Mouse (Mus musculus) liver, postnatal 0 days (tissue): ENCODE measurements around the gene Arhgef17. TPM values are rescaled to one million over a fixed set of nuclear protein-coding genes. Genes with fewer than 3 reads are reported as not detected.

Experiments
- ATAC-seq: fragments of 200-750 bp; cut with Nextera tagmentation; 2 replicates; pipeline ENCODE4 v1.8.0; 2017; ENCODE audit warnings: mild to moderate bottlenecking, moderate library complexity
- DNase-seq: peaks from one replicate; pipeline ENCODE4 v3.0.0-alpha.2; 2016
- H3K27ac ChIP-seq: fragments of 300-500 bp; sonication (generic); 2 replicates; pipeline ENCODE4 v1.5.1; 2014; ENCODE audit warnings: antibody characterized with exemption, moderate library complexity, mild to moderate bottlenecking, low read depth
- H3K27me3 ChIP-seq: fragments of 300-500 bp; sonication (generic); 2 replicates; pipeline ENCODE4 v1.6.1; 2014; ENCODE audit warnings: low read length, control low read depth, mixed read lengths; ENCODE audit not compliant: insufficient read depth
- H3K36me3 ChIP-seq: fragments of 300-500 bp; sonication (generic); replicated peaks from 2 replicates; pipeline ENCODE4 v1.6.1; 2014; ENCODE audit warnings: mild to moderate bottlenecking, control low read depth, low read length, moderate library complexity, mixed read lengths; ENCODE audit not compliant: insufficient read depth
- H3K4me1 ChIP-seq: fragments of 300-500 bp; sonication (generic); 2 replicates; pipeline ENCODE4 v1.6.1; 2014; ENCODE audit warnings: antibody characterized with exemption, mild to moderate bottlenecking, control low read depth; ENCODE audit not compliant: insufficient read depth
- H3K4me2 ChIP-seq: fragments of 300-500 bp; sonication (generic); 2 replicates; pipeline ENCODE4 v1.6.1; 2014; ENCODE audit warnings: low read depth, mild to moderate bottlenecking, low read length, moderate library complexity, mixed read lengths
- H3K4me3 ChIP-seq: fragments of 300-500 bp; sonication (generic); 2 replicates; pipeline ENCODE4 v1.5.1; 2014; ENCODE audit warnings: low read depth, low read length
- H3K9ac ChIP-seq: fragments of 300-500 bp; sonication (generic); replicated peaks from 2 replicates; pipeline ENCODE4 v1.6.1; 2014; ENCODE audit warnings: mild to moderate bottlenecking, moderate library complexity
- H3K9me3 ChIP-seq: fragments of 300-500 bp; sonication (generic); 2 replicates; pipeline ENCODE4 v1.6.1; 2016; ENCODE audit warnings: mild to moderate bottlenecking, control low read depth, low read length, mixed read lengths
- CTCF ChIP-seq: sonication (generic); IDR thresholded peaks from 2 replicates; pipeline ENCODE4 v1.5.1; 2016; ENCODE audit warnings: antibody characterized with exemption, low read depth
- EP300 ChIP-seq: IDR thresholded peaks from 2 replicates; pipeline ENCODE4 v1.6.1; 2016; ENCODE audit warnings: antibody characterized with exemption, low read depth, mild to moderate bottlenecking
- WGBS: fragments of 180-500 bp; shearing (Covaris S2); extraction: QIAGEN DNeasy Blood & Tissue Kit; methylation state at CpG from one replicate; pipeline ENCODE4 v1.1.7; 2014; ENCODE audit not compliant: insufficient replicate concordance; 5-methylcytosine and 5-hydroxymethylcytosine counted together
- polyA plus RNA-seq: library from polyadenylated mRNA; unstranded; fragments of >200 nt; fragmentation: Nextera tagmentation; extraction: Ambion mirVana; gene quantifications from 2 replicates; pipeline ENCODE4 v1.2.1, GENCODE M21; 2015

Gene Arhgef17
- polyA plus RNA-seq = 0.35 and 0.38 TPM in 2 replicates

DNA sequence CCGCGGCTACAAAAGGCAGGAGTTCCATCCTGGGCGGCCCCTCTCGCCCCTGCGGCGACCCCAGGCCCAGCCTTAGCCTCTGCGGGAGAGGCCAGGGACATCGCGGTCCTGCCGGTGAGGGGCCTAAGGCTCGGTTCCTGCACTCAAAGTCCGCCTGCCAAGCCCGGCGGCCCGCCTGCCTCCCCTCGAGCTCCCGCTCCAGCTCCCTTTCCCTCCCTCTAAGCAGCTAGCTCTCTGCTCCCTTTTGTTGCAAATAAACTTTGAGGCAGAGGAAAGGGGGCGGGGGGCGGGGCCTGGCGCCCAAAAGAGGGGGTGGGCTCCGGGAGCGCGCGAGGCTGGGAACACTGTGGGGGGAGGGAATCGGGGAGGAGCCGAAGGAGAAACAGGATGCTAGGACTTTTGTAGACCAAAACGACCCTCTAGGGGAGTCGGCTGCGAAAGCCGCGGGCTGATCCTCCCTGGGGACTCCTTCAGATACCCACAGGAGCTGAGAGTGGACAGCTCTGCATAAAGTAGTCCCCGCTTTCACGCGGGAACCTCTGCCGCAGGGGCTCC is at the start of gene Arhgef17:
Gene Arhgef17 (minus strand): TSS at position 182 of the 555 bp plus-strand sequence.
- peak within 1 kb of the TSS; percentile 57 for H3K4me3 ChIP-seq
- ATAC-seq (peak; percentile 20), DNase-seq (peak; percentile 50)
- WGBS = under 1% methylated on average over 35 of the region's 35 CpGs
- TF ChIP-seq EP300 = no peak
- TF ChIP-seq CTCF = no peak
- no peaks in the 10 kb centered on the region for H3K36me3 ChIP-seq
- H3K4me1 ChIP-seq = peaks cover 13% of the 10 kb centered on the region
- H3K4me2 ChIP-seq = peak within 1 kb of the TSS; percentile 90
- no peaks in the 10 kb centered on the region for H3K9me3 ChIP-seq
- H3K27me3 ChIP-seq = peaks cover 42% of the 10 kb centered on the region
- peak within 1 kb of the TSS; percentile 51 for H3K9ac ChIP-seq
- peak within 1 kb of the TSS; percentile 64 for H3K27ac ChIP-seq

DNA sequence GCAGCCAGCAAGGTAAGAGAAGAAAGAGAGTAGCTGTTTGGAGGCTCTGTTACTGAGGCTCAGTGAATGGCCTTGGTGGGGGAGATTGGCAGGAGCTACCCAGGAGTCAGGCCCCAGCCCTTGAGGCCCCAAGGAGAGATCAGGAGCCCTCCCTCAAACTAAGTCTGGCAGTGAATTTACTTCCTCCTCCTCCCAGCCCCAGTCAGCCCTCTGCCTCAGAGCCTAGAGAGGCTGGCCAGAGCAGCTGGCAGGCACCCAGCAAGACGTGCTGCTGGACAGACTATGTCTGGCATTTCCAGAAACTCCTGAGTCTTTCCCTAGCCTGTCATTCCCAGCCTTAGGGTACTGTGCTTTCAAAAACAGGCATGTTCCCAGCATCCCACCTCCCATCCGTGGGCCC is 47.3 kb upstream of the Arhgef17 start:
- Histone ChIP-seq H3K36me3 (no peaks in the 10 kb centered on the region), H3K27me3 (peaks cover 13% of the 10 kb centered on the region), H3K4me1 (peaks cover 6% of the 10 kb centered on the region), H3K4me2 (no peak overlapping the region), H3K27ac (no peak overlapping the region), H3K9ac (no peak overlapping the region), H3K4me3 (no peak overlapping the region), H3K9me3 (no peaks in the 10 kb centered on the region)
- WGBS = 45% methylated on average over 2 of the region's 2 CpGs
- no peak for ATAC-seq
- TF ChIP-seq EP300 (no peak), CTCF (no peak)
- DNase-seq = no peak

DNA sequence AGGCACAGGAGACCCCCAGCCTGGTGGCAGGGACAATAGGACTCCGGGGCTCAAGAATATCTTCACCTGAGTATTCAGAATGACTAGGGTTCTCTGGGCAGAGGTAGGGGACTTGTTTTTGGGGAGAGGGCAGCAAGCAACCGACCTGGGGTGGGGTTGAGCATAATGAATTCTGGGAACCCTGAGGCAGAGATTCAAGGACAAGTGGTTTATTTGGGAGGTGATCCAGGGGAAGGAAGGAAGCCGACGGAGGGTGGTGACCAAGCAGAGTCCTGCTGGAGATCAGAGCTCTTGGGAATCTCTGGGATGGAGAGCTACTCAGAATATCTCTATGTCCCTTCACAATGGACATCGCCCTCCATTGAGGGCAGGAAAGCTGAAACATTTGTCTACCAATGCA is 46.3 kb upstream of the Arhgef17 start:
- WGBS = 79% methylated on average over 5 of the region's 5 CpGs
- H3K9me3 ChIP-seq = no peaks in the 10 kb centered on the region
- H3K36me3 ChIP-seq = no peaks in the 10 kb centered on the region
- H3K27me3 ChIP-seq = peaks cover 21% of the 10 kb centered on the region
- no peak overlapping the region for H3K4me3 ChIP-seq
- H3K27ac ChIP-seq = no peak overlapping the region
- H3K4me2 ChIP-seq = no peak overlapping the region
- no peak for ATAC-seq
- TF ChIP-seq CTCF (no peak), EP300 (no peak)
- H3K4me1 ChIP-seq = peaks cover 8% of the 10 kb centered on the region
- H3K9ac ChIP-seq = no peak overlapping the region
- no peak for DNase-seq

DNA sequence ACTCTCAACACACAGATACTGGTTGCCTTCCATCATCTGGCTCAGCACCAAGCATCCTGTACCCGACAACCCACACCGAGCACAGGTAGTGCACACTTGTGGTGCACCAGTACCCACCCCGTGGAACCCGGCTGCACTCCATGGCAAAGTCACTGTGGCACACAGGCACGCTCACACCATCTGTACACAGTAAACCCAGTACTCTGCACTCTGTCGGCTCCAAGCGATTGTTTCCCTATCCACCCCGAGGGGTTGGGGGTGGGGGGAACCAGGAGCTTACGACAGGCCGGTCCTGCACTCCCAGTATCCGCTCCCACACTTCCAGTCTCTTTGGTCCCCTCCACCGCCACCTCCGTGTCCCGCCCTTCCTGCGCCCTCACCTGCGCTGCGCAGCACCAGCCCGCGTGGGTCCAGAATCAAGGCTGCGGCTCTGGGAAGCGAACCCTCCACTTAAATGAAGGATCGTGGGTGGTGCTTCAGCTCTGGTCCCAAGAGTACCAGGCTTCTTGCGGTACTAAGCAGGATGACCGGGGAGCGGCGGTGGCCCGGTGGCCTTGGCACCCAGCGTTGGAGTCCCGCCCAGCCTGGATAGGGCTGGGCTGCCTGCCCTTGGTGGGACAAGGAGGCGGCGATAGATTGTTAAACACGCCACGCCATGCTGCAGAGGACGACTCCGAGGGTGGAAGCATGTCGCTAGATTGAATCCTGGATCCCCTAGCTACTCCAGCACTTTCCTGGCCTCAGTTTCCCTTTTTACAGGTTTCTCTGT is 42.4 kb upstream of the Arhgef17 start, which contains the start of gene P2ry6:
Gene P2ry6 (minus strand): TSS at position 515 of the 769 bp plus-strand sequence.
- no peak within 1 kb of the TSS for H3K27ac ChIP-seq
- H3K4me2 ChIP-seq = peak within 1 kb of the TSS; percentile 61
- peaks cover 26% of the 10 kb centered on the region for H3K27me3 ChIP-seq
- no peak for TF ChIP-seq EP300
- no peak for TF ChIP-seq CTCF
- H3K36me3 ChIP-seq = no peaks in the 10 kb centered on the region
- WGBS = 13% methylated on average over 36 of the region's 36 CpGs
- H3K9ac ChIP-seq = no peak within 1 kb of the TSS
- H3K4me3 ChIP-seq = peak within 1 kb of the TSS; percentile 29
- H3K9me3 ChIP-seq = no peaks in the 10 kb centered on the region
- ATAC-seq (no peak), DNase-seq (no peak)
- H3K4me1 ChIP-seq = peaks cover 8% of the 10 kb centered on the region

DNA sequence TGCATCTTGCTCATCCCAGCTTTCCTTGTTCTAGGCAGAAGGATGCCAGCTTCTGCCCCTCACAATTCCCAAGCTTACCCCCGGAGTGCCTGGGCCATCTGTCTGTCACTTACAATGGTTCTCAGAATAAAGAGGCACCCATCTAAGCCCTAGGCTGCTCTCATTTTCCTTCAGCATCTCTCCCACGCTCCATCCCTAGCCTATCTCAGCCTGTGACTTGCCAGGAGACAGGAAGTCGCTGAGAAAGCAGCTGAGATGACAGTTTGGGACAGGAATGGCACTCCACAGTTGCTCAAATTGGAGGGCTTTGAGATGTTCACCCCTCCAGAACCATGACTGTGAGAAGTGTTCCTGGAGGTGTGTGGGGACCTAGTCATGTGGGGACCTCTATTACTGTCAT is 41.0 kb upstream of the Arhgef17 start:
- TF ChIP-seq EP300 (no peak), CTCF (no peak)
- H3K4me3 ChIP-seq = no peak overlapping the region
- 61% methylated on average over 3 of the region's 3 CpGs for WGBS
- H3K27me3 ChIP-seq = peaks cover 26% of the 10 kb centered on the region
- ATAC-seq (no peak), DNase-seq (no peak)
- H3K9me3 ChIP-seq = no peaks in the 10 kb centered on the region
- no peak overlapping the region for H3K4me2 ChIP-seq
- H3K36me3 ChIP-seq = no peaks in the 10 kb centered on the region
- peaks cover 5% of the 10 kb centered on the region for H3K4me1 ChIP-seq
- H3K27ac ChIP-seq = no peak overlapping the region
- no peak overlapping the region for H3K9ac ChIP-seq

DNA sequence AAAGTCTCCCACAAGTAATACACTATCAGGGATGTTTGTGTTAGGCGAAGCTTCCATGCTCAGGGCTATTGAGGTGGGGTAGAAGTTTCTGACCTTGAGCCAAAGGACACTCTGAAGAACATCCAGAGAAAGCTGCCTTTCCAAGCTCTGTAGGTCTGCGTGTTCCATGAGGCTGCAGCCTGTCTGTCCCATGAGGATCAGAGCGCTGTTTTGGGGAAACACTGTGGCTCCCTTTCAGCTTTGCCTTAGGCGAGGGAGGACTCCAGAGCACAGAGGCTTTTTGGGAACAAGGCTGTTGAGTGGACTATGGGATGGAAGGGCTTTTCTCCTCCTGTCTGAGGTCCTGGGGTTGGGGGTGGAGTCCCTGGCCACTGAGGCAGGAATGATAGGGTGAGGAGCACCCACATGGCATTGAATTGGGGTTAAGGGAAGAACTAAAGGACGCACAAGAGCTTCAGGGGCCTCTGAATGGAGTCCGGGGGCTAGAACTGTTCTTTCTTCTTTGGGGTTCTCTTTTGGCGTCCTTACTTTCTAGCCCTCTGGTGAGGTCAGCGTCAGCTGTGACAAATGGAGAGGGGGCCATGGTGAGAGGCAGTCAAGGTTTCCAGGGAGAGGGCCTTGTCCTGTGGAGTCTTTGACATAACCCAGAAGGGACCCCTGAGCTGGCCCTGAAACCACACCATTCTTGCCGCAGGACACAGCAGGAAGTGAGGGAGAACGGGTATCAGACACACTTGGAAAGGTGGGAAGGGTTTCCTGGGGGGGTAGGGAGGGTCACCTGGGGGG is 37.2 kb upstream of the Arhgef17 start:
- DNase-seq = no peak
- H3K27ac ChIP-seq = no peak overlapping the region
- H3K27me3 ChIP-seq = peaks cover 12% of the 10 kb centered on the region
- H3K4me2 ChIP-seq = no peak overlapping the region
- H3K4me1 ChIP-seq = peaks cover 6% of the 10 kb centered on the region; the same call in 1 of the 2 replicates
- H3K4me3 ChIP-seq = no peak overlapping the region
- no peaks in the 10 kb centered on the region for H3K36me3 ChIP-seq
- WGBS = 63% methylated on average over 10 of the region's 10 CpGs
- no peak for TF ChIP-seq EP300
- TF ChIP-seq CTCF = no peak
- H3K9ac ChIP-seq = no peak overlapping the region
- no peak for ATAC-seq
- H3K9me3 ChIP-seq = no peaks in the 10 kb centered on the region
